Mouse (Mus musculus) neutrophil, adult 83 days (primary cell): ENCODE data around the gene Vmn1r48. TPM values are rescaled to one million over a fixed set of nuclear protein-coding genes. Genes with fewer than 3 reads are reported as not detected.

Experiments used
- total RNA-seq, 2 experiments: library from RNA; stranded (reverse); gene quantifications; one replicate each; pipeline ENCODE4 v1.2.4; 2023

Vmn1r48 gene
- total RNA-seq = not detected

GRCm38 (mm10) chr6:90036741-90037140 lies at the start of gene Vmn1r48:
Vmn1r48 (minus strand) TSS chr6:90036841.

GRCm38 (mm10) chr6:90078406-90078805 lies 41.8 kb upstream of the Vmn1r48 start, which contains the start of gene Vmn1r49:
Vmn1r49 (minus strand) TSS chr6:90078506.

GRCm38 (mm10) chr6:90015847-90016246 lies 20.8 kb downstream of the Vmn1r48 start, which contains the start of gene Vmn1r47:
Vmn1r47 (plus strand) TSS chr6:90016147.

Other genes starting within 250 kb of the Vmn1r48 start
- gene Vmn1r42, start 160.4 kb downstream of the Vmn1r48 start, total RNA-seq = not detected
- gene Vmn1r43, start 160.4 kb downstream of the Vmn1r48 start, total RNA-seq = not detected
- not detected for gene Vmn1r44, start 153.2 kb downstream of the Vmn1r48 start, total RNA-seq
- gene Vmn1r45, start 96.2 kb downstream of the Vmn1r48 start, total RNA-seq = not detected
- not detected for gene Vmn1r46, start 67.5 kb downstream of the Vmn1r48 start, total RNA-seq
- gene Vmn1r47, start 20.7 kb downstream of the Vmn1r48 start, total RNA-seq = not detected
- not detected for gene Vmn1r49, start 41.7 kb upstream of the Vmn1r48 start, total RNA-seq
- gene Vmn1r50, start 64.6 kb upstream of the Vmn1r48 start, total RNA-seq = not detected
- gene Vmn1r51, start 85.8 kb upstream of the Vmn1r48 start, total RNA-seq = not detected
- not detected for gene Vmn1r52, start 138.0 kb upstream of the Vmn1r48 start, total RNA-seq
- gene V1ra8, start 166.0 kb upstream of the Vmn1r48 start, total RNA-seq = not detected
- not detected for gene Vmn1r53, start 187.6 kb upstream of the Vmn1r48 start, total RNA-seq
- not detected for gene Vmn1r54, start 209.5 kb upstream of the Vmn1r48 start, total RNA-seq